Mouse (Mus musculus): ENCODE measurements at regions not wholly inside any gene's neighbourhood (a gene's known extent, or its start where the extent isn't known, plus 50 kb on each side); places are given as distances from the start of the nearest gene placed in this dataset.

DNA sequence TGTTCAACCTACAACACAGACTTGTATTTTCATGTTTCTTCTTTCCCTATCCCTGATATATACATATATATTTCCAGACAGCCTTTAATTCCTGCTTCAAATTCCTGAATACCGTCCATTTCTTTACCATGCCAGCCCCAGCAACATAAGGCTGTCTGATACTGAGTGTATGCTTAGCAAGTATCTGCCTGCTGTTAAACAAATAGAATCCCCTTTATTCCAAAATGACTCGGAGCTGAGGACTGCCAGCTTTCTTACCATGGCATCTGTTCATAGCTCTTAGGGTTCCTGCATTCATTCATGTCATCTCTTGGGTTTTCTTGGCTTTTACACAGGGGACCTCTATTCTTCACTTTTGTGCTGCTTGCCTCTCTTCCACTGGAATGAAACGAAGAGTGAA lies 105.8 kb downstream of the Pctp start:
- ATAC-seq (ENCODE audit: low FRiP score) = no peak
- H3K36me3 ChIP-seq (replicated peaks; ENCODE audit: control insufficient read depth, insufficient read depth) = no peaks in the 10 kb centered on the region
- H3K4me1 ChIP-seq (replicated peaks; ENCODE audit: control insufficient read depth, insufficient read depth, low read length) = peaks cover 16% of the 10 kb centered on the region; the same call in 1 of the 2 replicates
- WGBS = 65% methylated on average over 3 of the region's 3 CpGs
- no peak overlapping the region for H3K9ac ChIP-seq
- no peak for DNase-seq (ENCODE audit: low spot score)
- no peak overlapping the region for H3K4me3 ChIP-seq (replicated peaks; ENCODE audit: low read length)
- H3K4me2 ChIP-seq (replicated peaks) = no peak overlapping the region
- H3K27me3 ChIP-seq (ENCODE audit: control insufficient read depth, insufficient read depth, low read length) = no peaks in the 10 kb centered on the region
- no peaks in the 10 kb centered on the region for H3K9me3 ChIP-seq (ENCODE audit: control insufficient read depth, low read length)
- no peak overlapping the region for H3K27ac ChIP-seq

- Histone ChIP-seq H3K27ac (no peak overlapping the region), H3K36me3 (replicated peaks; ENCODE audit: control insufficient read depth, insufficient read depth) (no peaks in the 10 kb centered on the region), H3K9ac (no peak overlapping the region), H3K27me3 (ENCODE audit: control insufficient read depth, insufficient read depth, low read length) (no peaks in the 10 kb centered on the region), H3K4me3 (replicated peaks; ENCODE audit: low read length) (no peak overlapping the region), H3K4me2 (replicated peaks) (no peak overlapping the region), H3K9me3 (ENCODE audit: control insufficient read depth, low read length) (no peaks in the 10 kb centered on the region), H3K4me1 (replicated peaks; ENCODE audit: control insufficient read depth, insufficient read depth, low read length) (no peaks in the 10 kb centered on the region)
- DNase-seq (ENCODE audit: low spot score) (no peak), ATAC-seq (ENCODE audit: low FRiP score) (no peak)
- 41% methylated on average over 2 of the region's 2 CpGs for WGBS
Measured at GRCm38 (mm10) chr11:89871587-89871986, 94.1 kb upstream of the Ankfn1 start.

DNA sequence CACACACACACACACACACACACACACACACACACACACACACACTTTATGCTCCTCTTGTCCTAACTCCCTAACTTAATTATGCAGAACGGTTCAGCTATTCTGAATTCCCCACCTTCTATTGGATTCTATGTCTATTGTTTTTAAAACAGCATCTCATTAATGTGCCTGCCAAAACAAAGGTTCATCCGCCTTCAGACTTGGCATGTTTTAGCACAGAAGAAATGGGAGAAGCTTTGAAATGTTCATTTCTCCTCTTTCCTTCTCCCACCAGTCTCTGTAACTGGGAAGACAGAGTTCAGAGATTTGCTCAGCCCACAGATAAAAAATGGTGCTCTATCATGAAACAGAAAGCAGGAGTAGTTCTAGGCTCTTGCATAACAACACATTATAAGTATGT lies 90.1 kb upstream of the Ankfn1 start:
- ATAC-seq (ENCODE audit: low FRiP score) (no peak), DNase-seq (ENCODE audit: low spot score) (no peak)
- Histone ChIP-seq H3K9me3 (ENCODE audit: control insufficient read depth, low read length) (no peaks in the 10 kb centered on the region), H3K4me1 (replicated peaks; ENCODE audit: control insufficient read depth, insufficient read depth, low read length) (no peaks in the 10 kb centered on the region), H3K36me3 (replicated peaks; ENCODE audit: control insufficient read depth, insufficient read depth) (no peaks in the 10 kb centered on the region), H3K9ac (no peak overlapping the region), H3K4me2 (replicated peaks) (no peak overlapping the region), H3K4me3 (replicated peaks; ENCODE audit: low read length) (no peak overlapping the region), H3K27me3 (ENCODE audit: control insufficient read depth, insufficient read depth, low read length) (no peaks in the 10 kb centered on the region), H3K27ac (no peak overlapping the region)
- 55% methylated on average over 2 of the region's 2 CpGs for WGBS

GRCm38 (mm10) chr11:89856184-89856769 lies 78.8 kb upstream of the Ankfn1 start:
- ATAC-seq (ENCODE audit: low FRiP score) = no peak
- Histone ChIP-seq H3K4me1 (replicated peaks; ENCODE audit: control insufficient read depth, insufficient read depth, low read length) (no peaks in the 10 kb centered on the region), H3K9ac (no peak overlapping the region), H3K27ac (no peak overlapping the region), H3K27me3 (ENCODE audit: control insufficient read depth, insufficient read depth, low read length) (no peaks in the 10 kb centered on the region), H3K4me2 (replicated peaks) (no peak overlapping the region), H3K36me3 (replicated peaks; ENCODE audit: control insufficient read depth, insufficient read depth) (no peaks in the 10 kb centered on the region), H3K4me3 (replicated peaks; ENCODE audit: low read length) (no peak overlapping the region), H3K9me3 (ENCODE audit: control insufficient read depth, low read length) (no peaks in the 10 kb centered on the region)
- no peak for DNase-seq (ENCODE audit: low spot score)
- 80% methylated on average over 9 of the region's 9 CpGs for WGBS

- no peak overlapping the region for H3K9ac ChIP-seq
- peaks cover 6% of the 10 kb centered on the region; the same call in 1 of the 2 replicates for H3K4me1 ChIP-seq (replicated peaks; ENCODE audit: control insufficient read depth, insufficient read depth, low read length)
- H3K9me3 ChIP-seq (ENCODE audit: control insufficient read depth, low read length) = no peaks in the 10 kb centered on the region
- no peak overlapping the region for H3K4me3 ChIP-seq (replicated peaks; ENCODE audit: low read length)
- ATAC-seq (ENCODE audit: low FRiP score) = peak; percentile 43; the same call in 1 of the 2 replicates
- H3K36me3 ChIP-seq (replicated peaks; ENCODE audit: control insufficient read depth, insufficient read depth) = no peaks in the 10 kb centered on the region
- H3K27ac ChIP-seq = no peak overlapping the region
- no peak overlapping the region for H3K4me2 ChIP-seq (replicated peaks)
- H3K27me3 ChIP-seq (ENCODE audit: control insufficient read depth, insufficient read depth, low read length) = no peaks in the 10 kb centered on the region
- no peak for DNase-seq (ENCODE audit: low spot score)
Measured at GRCm38 (mm10) chr11:89841853-89842252, 64.4 kb upstream of the Ankfn1 start.

GRCm38 (mm10) chr11:89839671-89840327 lies 62.3 kb upstream of the Ankfn1 start:
- H3K9me3 ChIP-seq (ENCODE audit: control insufficient read depth, low read length) = no peaks in the 10 kb centered on the region
- H3K4me2 ChIP-seq (replicated peaks) = no peak overlapping the region
- DNase-seq (ENCODE audit: low spot score) (peak; percentile 53), ATAC-seq (ENCODE audit: low FRiP score) (peak; percentile 73; the same call in 1 of the 2 replicates)
- H3K36me3 ChIP-seq (replicated peaks; ENCODE audit: control insufficient read depth, insufficient read depth) = no peaks in the 10 kb centered on the region
- H3K4me3 ChIP-seq (replicated peaks; ENCODE audit: low read length) = no peak overlapping the region
- H3K9ac ChIP-seq = no peak overlapping the region
- 11% methylated on average over 6 of the region's 6 CpGs for WGBS
- H3K4me1 ChIP-seq (replicated peaks; ENCODE audit: control insufficient read depth, insufficient read depth, low read length) = peaks cover 6% of the 10 kb centered on the region; the same call in 1 of the 2 replicates
- no peaks in the 10 kb centered on the region for H3K27me3 ChIP-seq (ENCODE audit: control insufficient read depth, insufficient read depth, low read length)
- peak overlapping the region; percentile 51 for H3K27ac ChIP-seq

- Histone ChIP-seq H3K27ac (no peak overlapping the region), H3K4me2 (replicated peaks) (no peak overlapping the region), H3K36me3 (replicated peaks; ENCODE audit: control insufficient read depth, insufficient read depth) (no peaks in the 10 kb centered on the region), H3K9me3 (ENCODE audit: control insufficient read depth, low read length) (no peaks in the 10 kb centered on the region), H3K27me3 (ENCODE audit: control insufficient read depth, insufficient read depth, low read length) (no peaks in the 10 kb centered on the region), H3K4me3 (replicated peaks; ENCODE audit: low read length) (no peak overlapping the region), H3K9ac (no peak overlapping the region), H3K4me1 (replicated peaks; ENCODE audit: control insufficient read depth, insufficient read depth, low read length) (peaks cover 6% of the 10 kb centered on the region; the same call in 1 of the 2 replicates)
- ATAC-seq (ENCODE audit: low FRiP score) = no peak
- no peak for DNase-seq (ENCODE audit: low spot score)
- 91% methylated on average over 1 of the region's 1 CpGs for WGBS
Measured at GRCm38 (mm10) chr11:89837995-89838394, 60.5 kb upstream of the Ankfn1 start.

- H3K9me3 ChIP-seq (ENCODE audit: control insufficient read depth, low read length) = no peaks in the 10 kb centered on the region
Measured at GRCm38 (mm10) chr11:89836897-89837296, 59.4 kb upstream of the Ankfn1 start.

DNA sequence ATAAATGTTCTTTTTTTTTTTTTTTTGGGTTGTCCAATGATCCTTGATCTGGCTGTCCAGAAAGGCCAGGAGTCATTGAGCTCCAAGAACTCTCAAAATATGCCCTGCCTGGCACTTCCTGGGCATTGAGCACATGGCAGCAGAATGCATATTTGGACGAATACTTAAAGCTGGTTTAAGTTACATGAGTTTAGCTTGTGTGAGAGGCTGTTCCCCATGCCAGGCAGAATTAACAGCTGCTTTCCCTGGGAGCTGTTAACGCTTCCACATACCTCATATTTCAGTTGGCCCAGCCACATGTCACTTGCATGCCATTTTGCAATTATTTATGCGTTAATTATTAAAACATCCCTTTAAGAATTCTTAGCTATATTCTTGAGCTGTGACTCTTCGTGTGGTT lies 56.6 kb upstream of the Ankfn1 start:
- Histone ChIP-seq H3K4me3 (replicated peaks; ENCODE audit: low read length) (no peak overlapping the region), H3K27ac (no peak overlapping the region), H3K4me1 (replicated peaks; ENCODE audit: control insufficient read depth, insufficient read depth, low read length) (no peaks in the 10 kb centered on the region), H3K9me3 (ENCODE audit: control insufficient read depth, low read length) (no peaks in the 10 kb centered on the region), H3K36me3 (replicated peaks; ENCODE audit: control insufficient read depth, insufficient read depth) (no peaks in the 10 kb centered on the region), H3K4me2 (replicated peaks) (no peak overlapping the region), H3K9ac (no peak overlapping the region), H3K27me3 (ENCODE audit: control insufficient read depth, insufficient read depth, low read length) (no peaks in the 10 kb centered on the region)
- 82% methylated on average over 4 of the region's 4 CpGs for WGBS
- DNase-seq (ENCODE audit: low spot score) (no peak), ATAC-seq (ENCODE audit: low FRiP score) (no peak)

More at GRCm38 (mm10) chr11:89836897-89837296, 59.4 kb upstream of the Ankfn1 start:
- 91% methylated on average over 4 of the region's 4 CpGs for WGBS
- DNase-seq (ENCODE audit: low spot score) (no peak), ATAC-seq (ENCODE audit: low FRiP score) (no peak)
- Histone ChIP-seq H3K4me2 (replicated peaks) (no peak overlapping the region), H3K4me1 (replicated peaks; ENCODE audit: control insufficient read depth, insufficient read depth, low read length) (peaks cover 6% of the 10 kb centered on the region; the same call in 1 of the 2 replicates), H3K27me3 (ENCODE audit: control insufficient read depth, insufficient read depth, low read length) (no peaks in the 10 kb centered on the region), H3K9ac (no peak overlapping the region), H3K36me3 (replicated peaks; ENCODE audit: control insufficient read depth, insufficient read depth) (no peaks in the 10 kb centered on the region), H3K27ac (no peak overlapping the region), H3K4me3 (replicated peaks; ENCODE audit: low read length) (no peak overlapping the region)
